Mouse (Mus musculus): ENCODE measurements at regions not wholly inside any gene's neighbourhood (a gene's known extent, or its start where the extent isn't known, plus 50 kb on each side); places are given as distances from the start of the nearest gene placed in this dataset.

DNA sequence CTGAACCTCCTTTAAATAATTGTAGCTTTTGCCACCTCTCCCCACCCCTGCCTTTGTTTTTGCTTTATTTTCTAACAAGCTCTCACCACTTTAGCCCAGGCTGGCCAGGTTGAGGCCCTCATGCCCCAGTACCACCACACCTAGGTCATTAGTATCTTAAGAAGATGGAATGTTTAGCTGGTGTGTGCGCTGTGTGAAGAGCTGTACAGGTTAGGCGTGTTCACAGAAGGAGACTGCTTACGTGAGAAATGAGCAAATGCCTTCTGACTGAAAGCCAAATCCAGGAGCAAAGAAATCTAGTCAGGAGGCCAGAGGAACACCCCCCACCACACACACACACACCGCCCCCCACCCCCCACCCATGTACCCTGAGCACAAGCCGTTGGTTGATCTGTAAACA is 303.4 kb downstream of the Klf5 start:
- Histone ChIP-seq H3K36me3 (ENCODE audit: control insufficient read depth, insufficient read depth, low read length) (no peaks in the 10 kb centered on the region), H3K4me1 (ENCODE audit: control insufficient read depth in 2 of 2, insufficient read depth in 2 of 2, low read length in 2 of 2) (no peaks in the 10 kb centered on the region), H3K9ac (ENCODE audit: low read length) (no peak overlapping the region), H3K4me3 (ENCODE audit: control insufficient read depth in 1 of 2, insufficient read depth in 1 of 2, low read depth in 1 of 2, low read length in 2 of 2) (no peak overlapping the region), H3K4me2 (ENCODE audit: low read length) (no peak overlapping the region), H3K9me3 (ENCODE audit: control insufficient read depth, low read length) (no peaks in the 10 kb centered on the region), H3K27ac (replicated peaks in 1 of 2; ENCODE audit: control insufficient read depth in 1 of 2, insufficient read depth in 1 of 2, low read depth in 2 of 2, low read length in 2 of 2) (no peak overlapping the region), H3K27me3 (ENCODE audit: control insufficient read depth, insufficient read depth, low read length) (no peaks in the 10 kb centered on the region)
- no peak for ATAC-seq (ENCODE audit: insufficient number of reproducible peaks, insufficient read depth, low FRiP score, low read depth)
- WGBS, result 72% methylated on average over 5 of the region's 5 CpGs

- Histone ChIP-seq H3K4me1 (ENCODE audit: control insufficient read depth in 2 of 2, insufficient read depth in 2 of 2, low read length in 2 of 2) (no peaks in the 10 kb centered on the region), H3K4me2 (ENCODE audit: low read length) (no peak overlapping the region), H3K27ac (replicated peaks in 1 of 2; ENCODE audit: control insufficient read depth in 1 of 2, insufficient read depth in 1 of 2, low read depth in 2 of 2, low read length in 2 of 2) (no peak overlapping the region), H3K4me3 (ENCODE audit: control insufficient read depth in 1 of 2, insufficient read depth in 1 of 2, low read depth in 1 of 2, low read length in 2 of 2) (no peak overlapping the region), H3K36me3 (ENCODE audit: control insufficient read depth, insufficient read depth, low read length) (no peaks in the 10 kb centered on the region), H3K27me3 (ENCODE audit: control insufficient read depth, insufficient read depth, low read length) (no peaks in the 10 kb centered on the region), H3K9me3 (ENCODE audit: control insufficient read depth, low read length) (no peaks in the 10 kb centered on the region), H3K9ac (ENCODE audit: low read length) (no peak overlapping the region)
- no peak for ATAC-seq (ENCODE audit: insufficient number of reproducible peaks, insufficient read depth, low FRiP score, low read depth)
- WGBS, result 66% methylated on average over 2 of the region's 2 CpGs
Measured at GRCm38 (mm10) chr14:99603257-99603656, 304.8 kb downstream of the Klf5 start.

DNA sequence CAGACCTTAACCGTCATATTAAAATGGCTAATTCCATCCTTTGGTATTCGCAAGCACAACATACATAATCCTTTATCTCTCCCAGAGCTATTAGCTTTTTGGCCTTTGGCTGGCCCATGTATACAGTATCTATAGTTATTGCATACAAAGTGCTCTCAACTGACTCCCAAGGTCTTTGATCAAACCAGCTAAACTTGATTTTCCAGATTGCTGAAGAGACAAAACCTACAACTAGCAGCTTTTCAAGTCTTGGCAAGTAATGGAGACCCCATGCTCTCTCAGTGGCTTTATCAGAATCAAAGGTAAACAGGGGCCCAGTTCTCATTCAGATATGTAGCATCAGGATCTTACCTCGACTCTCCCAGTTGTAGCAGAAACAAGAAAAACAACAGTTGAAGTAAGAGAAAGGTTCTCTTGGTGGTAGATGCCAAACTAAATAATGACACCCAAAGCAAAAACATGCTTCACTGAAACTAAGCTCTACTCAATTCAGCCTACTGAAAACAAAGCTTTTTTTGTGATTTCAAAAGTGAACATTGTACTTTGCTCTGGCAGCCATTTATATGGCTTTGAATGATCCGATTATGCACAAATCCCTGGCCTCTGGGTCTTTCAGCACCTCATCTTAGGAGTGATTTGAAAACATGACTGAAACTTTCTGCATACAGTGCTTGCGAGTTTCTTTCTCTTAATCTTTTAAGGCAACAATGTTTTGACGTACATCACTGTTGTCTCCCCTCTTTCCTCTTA is 307.0 kb downstream of the Klf5 start:
- Histone ChIP-seq H3K27ac (replicated peaks in 1 of 2; ENCODE audit: control insufficient read depth in 1 of 2, insufficient read depth in 1 of 2, low read depth in 2 of 2, low read length in 2 of 2) (no peak overlapping the region), H3K4me3 (ENCODE audit: control insufficient read depth in 1 of 2, insufficient read depth in 1 of 2, low read depth in 1 of 2, low read length in 2 of 2) (no peak overlapping the region), H3K4me2 (ENCODE audit: low read length) (no peak overlapping the region), H3K4me1 (ENCODE audit: control insufficient read depth in 2 of 2, insufficient read depth in 2 of 2, low read length in 2 of 2) (no peaks in the 10 kb centered on the region), H3K27me3 (ENCODE audit: control insufficient read depth, insufficient read depth, low read length) (no peaks in the 10 kb centered on the region), H3K36me3 (ENCODE audit: control insufficient read depth, insufficient read depth, low read length) (no peaks in the 10 kb centered on the region), H3K9ac (ENCODE audit: low read length) (no peak overlapping the region), H3K9me3 (ENCODE audit: control insufficient read depth, low read length) (no peaks in the 10 kb centered on the region)
- no peak for ATAC-seq (ENCODE audit: insufficient number of reproducible peaks, insufficient read depth, low FRiP score, low read depth)
- WGBS, result 67% methylated on average over 6 of the region's 6 CpGs

GRCm38 (mm10) chr14:99609003-99609402 is 310.5 kb downstream of the Klf5 start:
- no peak overlapping the region for H3K9ac ChIP-seq (ENCODE audit: low read length)
- no peaks in the 10 kb centered on the region for H3K4me1 ChIP-seq (ENCODE audit: control insufficient read depth in 2 of 2, insufficient read depth in 2 of 2, low read length in 2 of 2)
- no peaks in the 10 kb centered on the region for H3K27me3 ChIP-seq (ENCODE audit: control insufficient read depth, insufficient read depth, low read length)
- no peak for ATAC-seq (ENCODE audit: insufficient number of reproducible peaks, insufficient read depth, low FRiP score, low read depth)
- no peak overlapping the region for H3K4me2 ChIP-seq (ENCODE audit: low read length)
- H3K4me3 ChIP-seq (ENCODE audit: control insufficient read depth in 1 of 2, insufficient read depth in 1 of 2, low read depth in 1 of 2, low read length in 2 of 2), result no peak overlapping the region
- WGBS, result 92% methylated on average over 2 of the region's 2 CpGs
- no peaks in the 10 kb centered on the region for H3K36me3 ChIP-seq (ENCODE audit: control insufficient read depth, insufficient read depth, low read length)
- no peak overlapping the region for H3K27ac ChIP-seq (replicated peaks in 1 of 2; ENCODE audit: control insufficient read depth in 1 of 2, insufficient read depth in 1 of 2, low read depth in 2 of 2, low read length in 2 of 2)
- no peaks in the 10 kb centered on the region for H3K9me3 ChIP-seq (ENCODE audit: control insufficient read depth, low read length)

- 92% methylated on average over 5 of the region's 5 CpGs for WGBS
- no peak overlapping the region for H3K4me2 ChIP-seq (ENCODE audit: low read length)
- no peak overlapping the region for H3K9ac ChIP-seq (ENCODE audit: low read length)
- no peaks in the 10 kb centered on the region for H3K4me1 ChIP-seq (ENCODE audit: control insufficient read depth in 2 of 2, insufficient read depth in 2 of 2, low read length in 2 of 2)
- H3K4me3 ChIP-seq (ENCODE audit: control insufficient read depth in 1 of 2, insufficient read depth in 1 of 2, low read depth in 1 of 2, low read length in 2 of 2), result no peak overlapping the region
- no peaks in the 10 kb centered on the region for H3K27me3 ChIP-seq (ENCODE audit: control insufficient read depth, insufficient read depth, low read length)
- no peaks in the 10 kb centered on the region for H3K36me3 ChIP-seq (ENCODE audit: control insufficient read depth, insufficient read depth, low read length)
- H3K27ac ChIP-seq (replicated peaks in 1 of 2; ENCODE audit: control insufficient read depth in 1 of 2, insufficient read depth in 1 of 2, low read depth in 2 of 2, low read length in 2 of 2), result no peak overlapping the region
- H3K9me3 ChIP-seq (ENCODE audit: control insufficient read depth, low read length), result no peaks in the 10 kb centered on the region
- no peak for ATAC-seq (ENCODE audit: insufficient number of reproducible peaks, insufficient read depth, low FRiP score, low read depth)
Measured at GRCm38 (mm10) chr14:99611435-99611834, 312.9 kb downstream of the Klf5 start.

GRCm38 (mm10) chr14:99612114-99612513 is 313.6 kb downstream of the Klf5 start:
- Histone ChIP-seq H3K4me2 (ENCODE audit: low read length) (no peak overlapping the region), H3K36me3 (ENCODE audit: control insufficient read depth, insufficient read depth, low read length) (no peaks in the 10 kb centered on the region), H3K4me3 (ENCODE audit: control insufficient read depth in 1 of 2, insufficient read depth in 1 of 2, low read depth in 1 of 2, low read length in 2 of 2) (no peak overlapping the region), H3K9ac (ENCODE audit: low read length) (no peak overlapping the region), H3K9me3 (ENCODE audit: control insufficient read depth, low read length) (no peaks in the 10 kb centered on the region), H3K27ac (replicated peaks in 1 of 2; ENCODE audit: control insufficient read depth in 1 of 2, insufficient read depth in 1 of 2, low read depth in 2 of 2, low read length in 2 of 2) (no peak overlapping the region), H3K4me1 (ENCODE audit: control insufficient read depth in 2 of 2, insufficient read depth in 2 of 2, low read length in 2 of 2) (0 out of 4 replicates have a peak, but pooled peaks cover 0 to 2% of the 10 kb centered on the region in 2 experiments), H3K27me3 (ENCODE audit: control insufficient read depth, insufficient read depth, low read length) (no peaks in the 10 kb centered on the region)
- no peak for ATAC-seq (ENCODE audit: insufficient number of reproducible peaks, insufficient read depth, low FRiP score, low read depth)
- 91% methylated on average over 3 of the region's 3 CpGs for WGBS

- Histone ChIP-seq H3K4me2 (ENCODE audit: low read length) (no peak overlapping the region), H3K4me1 (ENCODE audit: control insufficient read depth in 2 of 2, insufficient read depth in 2 of 2, low read length in 2 of 2) (0 out of 4 replicates have a peak, but pooled peaks cover 0 to 4% of the 10 kb centered on the region in 2 experiments), H3K27me3 (ENCODE audit: control insufficient read depth, insufficient read depth, low read length) (no peaks in the 10 kb centered on the region), H3K36me3 (ENCODE audit: control insufficient read depth, insufficient read depth, low read length) (no peaks in the 10 kb centered on the region), H3K9me3 (ENCODE audit: control insufficient read depth, low read length) (no peaks in the 10 kb centered on the region), H3K27ac (replicated peaks in 1 of 2; ENCODE audit: control insufficient read depth in 1 of 2, insufficient read depth in 1 of 2, low read depth in 2 of 2, low read length in 2 of 2) (no peak overlapping the region), H3K9ac (ENCODE audit: low read length) (no peak overlapping the region), H3K4me3 (ENCODE audit: control insufficient read depth in 1 of 2, insufficient read depth in 1 of 2, low read depth in 1 of 2, low read length in 2 of 2) (no peak overlapping the region)
- WGBS, result 77% methylated on average over 3 of the region's 3 CpGs
- ATAC-seq (ENCODE audit: insufficient number of reproducible peaks, insufficient read depth, low FRiP score, low read depth), result no peak
Measured at GRCm38 (mm10) chr14:99614748-99615147, 316.3 kb downstream of the Klf5 start.
